Mouse (Mus musculus): Measurements from ENCODE around the gene Ms4a5.
"Not testable (repeated sequence)": the region's sequence is repeated elsewhere in the genome, so short reads cannot be mapped to it uniquely, and the experiment has no call there.

The Ms4a5 gene

DNA sequence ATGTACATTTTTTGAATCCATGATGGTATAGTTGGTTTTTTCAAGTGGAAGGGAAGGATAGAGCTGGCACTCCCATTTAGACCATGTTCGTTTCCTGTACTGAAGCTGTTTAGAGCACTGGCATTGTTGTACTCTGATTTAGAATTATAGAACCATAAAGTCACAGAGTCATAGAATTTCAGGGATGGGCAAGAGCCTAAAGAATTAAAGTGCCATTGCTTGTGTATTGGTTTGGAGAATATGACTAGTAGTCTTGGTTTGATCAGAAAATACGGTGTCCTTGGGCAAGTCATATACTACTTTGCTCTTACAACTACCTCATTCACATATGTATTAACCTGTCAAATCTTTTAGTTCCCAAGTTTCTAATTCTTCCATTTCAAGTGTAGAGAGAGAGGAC lies at the start of gene Ms4a5:
TSS of gene Ms4a5 (minus strand) at position 101 of the 400 bp plus-strand sequence.
- no peak for DNase-seq (ENCODE audit: low spot score)

DNA sequence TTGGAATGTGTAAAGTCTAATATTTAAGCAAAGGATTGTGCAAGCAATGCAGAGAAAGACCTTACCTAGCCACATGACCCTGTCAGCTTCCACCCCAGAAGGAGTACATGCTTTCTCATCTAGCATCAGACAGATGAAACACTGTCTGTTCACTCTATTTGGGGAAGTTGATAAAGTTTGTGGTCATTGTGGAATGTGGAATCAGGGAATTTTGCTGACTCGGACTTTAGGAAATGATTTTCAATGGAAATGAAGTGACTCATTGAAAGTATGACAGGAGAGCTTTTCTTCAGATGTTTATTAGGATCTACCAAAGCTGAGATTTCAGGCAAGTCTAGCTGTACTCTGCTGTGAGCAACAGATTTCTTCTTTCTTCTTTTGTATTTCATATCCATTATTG lies 37.5 kb upstream of the Ms4a5 start:
- DNase-seq (ENCODE audit: low spot score), result no peak

DNA sequence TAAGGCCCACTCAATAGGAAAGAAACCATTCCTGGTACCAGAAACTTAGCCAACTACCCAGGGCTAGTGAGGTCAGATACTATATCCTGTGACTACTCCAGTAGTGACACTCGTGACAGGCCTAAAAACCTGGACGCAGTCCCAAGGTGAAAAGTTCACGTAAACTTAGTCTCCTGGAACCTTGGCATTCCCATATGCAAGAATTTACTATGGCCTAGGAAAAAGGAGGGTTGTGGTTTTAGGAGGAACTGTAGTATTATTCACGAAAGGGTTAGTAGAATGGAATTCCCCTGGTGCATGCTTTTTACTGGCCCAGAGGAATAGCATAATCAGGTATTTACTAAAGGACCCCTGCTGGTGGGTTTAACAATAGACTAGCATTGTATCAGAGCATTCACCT lies 33.1 kb upstream of the Ms4a5 start:
- no peak for DNase-seq (ENCODE audit: low spot score)

DNA sequence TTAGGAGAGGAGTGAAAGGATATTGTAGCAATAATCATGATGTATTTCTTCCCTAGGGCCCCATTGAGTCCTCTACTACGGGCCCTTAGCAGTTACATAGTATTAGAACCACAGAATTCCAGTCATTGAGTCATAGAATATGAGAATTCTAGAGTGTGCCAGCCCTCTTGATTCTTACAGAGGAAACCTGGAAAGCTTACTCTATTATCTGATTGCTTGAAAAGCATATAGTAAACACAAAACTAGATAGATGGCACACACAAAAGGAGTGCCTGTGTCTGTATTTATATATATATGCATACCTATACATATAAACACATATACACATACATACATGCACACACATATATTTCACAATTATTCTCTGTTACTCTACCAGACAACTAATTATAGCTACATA lies 30.7 kb upstream of the Ms4a5 start, which contains the start of gene Ms4a14:
TSS of gene Ms4a14 (minus strand) at position 101 of the 400 bp plus-strand sequence.
- no peak for DNase-seq (ENCODE audit: low spot score)

DNA sequence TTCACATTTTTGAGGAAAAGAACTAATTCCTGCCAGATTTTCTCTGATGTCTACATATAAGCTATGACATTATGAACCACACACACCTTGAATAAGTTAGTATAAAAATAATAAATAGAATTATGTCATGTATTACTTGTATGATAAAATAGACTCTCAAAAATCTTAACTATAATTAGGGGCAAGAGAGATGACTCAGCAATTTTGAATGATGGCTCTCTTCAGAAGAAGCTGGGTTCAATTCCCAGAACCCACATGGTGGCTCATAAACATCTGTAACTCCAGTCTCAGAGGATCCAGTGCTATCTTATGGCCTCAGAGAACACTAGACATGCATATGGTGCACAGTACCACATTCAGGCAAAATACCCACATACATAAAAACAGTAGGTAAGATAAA lies 25.2 kb upstream of the Ms4a5 start:
- no peak for DNase-seq (ENCODE audit: low spot score)

DNA sequence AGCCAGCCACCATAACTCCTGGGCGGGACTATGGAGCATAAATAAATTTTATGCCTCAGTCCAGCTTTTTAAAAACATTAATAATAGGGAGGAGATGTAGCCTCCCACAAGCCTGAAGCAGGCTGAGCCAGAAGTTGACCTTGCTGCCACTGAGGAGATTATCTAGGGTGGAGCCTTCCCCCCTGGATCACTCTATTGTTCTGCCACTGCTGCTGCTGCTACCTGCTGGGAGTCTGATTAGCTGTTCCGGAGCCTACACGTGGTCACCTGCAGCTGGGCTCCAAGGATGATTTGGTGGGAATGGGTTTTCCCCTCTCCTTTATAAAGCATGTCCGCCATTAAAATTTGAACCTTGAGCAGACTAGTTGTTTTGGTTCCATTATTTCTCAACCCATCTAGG lies 15.9 kb upstream of the Ms4a5 start:
- DNase-seq (ENCODE audit: low spot score), result not testable (repeated sequence)

DNA sequence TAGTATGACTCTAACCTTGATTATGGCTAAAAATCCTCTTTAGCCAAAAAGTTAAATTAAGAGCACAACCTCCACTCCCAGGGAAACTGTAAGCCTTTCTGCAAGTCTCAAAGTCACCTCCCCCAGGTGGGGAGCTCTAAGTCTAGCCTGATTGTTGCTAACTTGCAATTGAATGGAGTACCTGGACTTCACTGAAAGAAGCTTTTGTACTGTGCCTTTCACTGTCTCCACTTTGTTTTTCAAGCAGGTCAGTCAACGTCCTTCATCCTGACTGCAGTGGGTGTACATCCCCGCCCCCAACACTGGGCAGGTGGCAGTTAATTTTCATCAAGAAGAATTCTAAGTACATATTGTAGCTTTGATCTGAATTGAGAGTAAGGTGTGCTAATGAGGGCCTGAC lies 15.3 kb upstream of the Ms4a5 start:
- no peak for DNase-seq (ENCODE audit: low spot score)

DNA sequence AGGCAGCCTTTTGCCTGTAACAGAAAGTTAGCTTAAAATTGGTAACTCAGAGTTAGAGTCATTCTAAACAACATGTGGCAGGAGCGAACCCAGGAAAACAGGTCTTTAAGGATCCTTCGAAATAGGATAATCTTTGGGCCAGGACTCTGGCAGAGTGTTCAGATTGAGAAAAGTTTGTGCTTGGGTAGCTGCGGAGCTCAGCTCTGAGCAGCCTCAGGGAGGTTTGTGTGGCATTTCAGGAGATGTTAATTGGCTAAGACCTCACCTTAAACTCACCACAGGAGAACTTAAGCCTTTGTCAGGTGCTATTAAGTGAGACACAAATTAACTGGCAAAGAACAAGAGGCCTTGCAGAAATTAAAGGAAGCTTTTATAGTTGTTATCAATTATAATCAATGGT lies 9.9 kb upstream of the Ms4a5 start:
- not testable (repeated sequence) for DNase-seq (ENCODE audit: low spot score)

DNA sequence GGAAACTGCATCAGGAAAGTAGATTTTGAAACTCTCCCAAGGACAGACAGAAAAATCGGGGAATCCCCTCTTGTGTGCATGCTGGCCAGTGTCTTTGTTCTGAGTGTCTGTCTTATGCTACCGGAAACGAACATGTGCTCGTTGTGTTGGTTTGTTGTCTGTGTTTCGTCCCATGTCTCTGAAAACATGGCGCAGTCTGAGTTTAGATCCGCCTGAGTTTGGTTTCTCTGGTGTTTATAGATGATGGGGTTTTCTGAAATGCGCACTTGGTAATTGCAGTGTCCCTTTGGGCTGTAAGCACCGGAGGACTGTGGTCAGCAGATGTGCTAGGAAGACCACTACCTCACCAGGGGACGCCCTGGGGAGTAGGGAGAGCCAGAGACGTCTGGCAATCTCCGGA lies 9.3 kb upstream of the Ms4a5 start:
- DNase-seq (ENCODE audit: low spot score), result no peak

DNA sequence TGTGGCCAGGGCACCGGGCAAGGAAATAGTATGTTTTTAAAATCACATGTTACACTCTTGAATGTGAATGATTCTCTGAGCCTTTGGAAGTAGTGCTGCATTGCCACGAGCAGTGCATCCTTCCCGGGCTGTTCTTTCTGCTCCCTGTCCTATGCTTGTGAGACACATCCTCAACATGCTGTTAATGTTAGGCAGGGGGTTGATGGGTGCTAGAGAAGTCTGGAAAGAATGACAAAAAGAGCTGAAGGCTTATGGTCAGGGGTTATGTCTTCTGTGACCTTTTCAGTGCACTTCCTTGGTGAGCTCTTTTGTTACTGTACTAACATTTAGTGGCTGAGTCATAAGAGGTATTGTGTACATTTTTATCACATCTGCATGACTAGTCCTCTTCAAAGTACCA lies 3.5 kb downstream of the Ms4a5 start:
- no peak for DNase-seq (ENCODE audit: low spot score)

DNA sequence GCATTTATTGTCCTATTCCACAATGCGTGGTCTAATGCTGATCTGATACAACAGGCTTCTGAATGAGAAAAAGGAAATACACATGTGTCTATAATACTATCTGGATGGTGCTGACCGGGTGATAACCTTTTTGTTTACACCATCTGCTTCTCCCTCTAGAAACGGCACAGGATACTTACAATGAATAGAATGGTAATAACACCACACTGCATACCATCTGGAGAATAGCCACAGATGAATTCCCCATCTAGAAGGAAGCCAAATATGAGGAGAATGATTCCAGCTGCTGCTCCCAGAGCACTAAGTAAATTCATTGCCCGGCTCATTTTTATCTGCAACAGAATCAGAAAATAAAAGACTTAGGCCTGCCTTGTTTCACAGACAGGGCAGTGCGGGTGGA lies 7.2 kb downstream of the Ms4a5 start:
- no peak for DNase-seq (ENCODE audit: low spot score)

DNA sequence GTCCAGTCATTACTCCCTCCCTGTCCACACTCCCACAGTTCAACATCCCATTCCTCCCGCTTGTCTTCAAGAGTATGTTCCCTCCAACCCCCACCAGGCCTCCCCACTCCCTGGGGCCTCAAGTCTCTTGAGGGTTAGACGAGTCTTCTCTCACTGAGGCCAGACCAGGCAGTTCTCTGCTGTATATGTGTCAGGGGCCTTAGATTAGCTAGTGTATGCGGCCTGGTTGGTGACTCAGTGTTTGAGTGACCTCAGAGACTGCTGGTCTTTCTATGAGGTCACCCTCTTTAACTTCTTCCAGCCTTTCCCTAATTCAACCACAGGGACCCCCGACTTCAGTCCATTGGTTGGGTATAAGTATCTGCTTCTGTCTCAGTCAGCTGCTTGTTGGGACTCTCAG lies 16.7 kb downstream of the Ms4a5 start:
- DNase-seq (ENCODE audit: low spot score), result no peak

DNA sequence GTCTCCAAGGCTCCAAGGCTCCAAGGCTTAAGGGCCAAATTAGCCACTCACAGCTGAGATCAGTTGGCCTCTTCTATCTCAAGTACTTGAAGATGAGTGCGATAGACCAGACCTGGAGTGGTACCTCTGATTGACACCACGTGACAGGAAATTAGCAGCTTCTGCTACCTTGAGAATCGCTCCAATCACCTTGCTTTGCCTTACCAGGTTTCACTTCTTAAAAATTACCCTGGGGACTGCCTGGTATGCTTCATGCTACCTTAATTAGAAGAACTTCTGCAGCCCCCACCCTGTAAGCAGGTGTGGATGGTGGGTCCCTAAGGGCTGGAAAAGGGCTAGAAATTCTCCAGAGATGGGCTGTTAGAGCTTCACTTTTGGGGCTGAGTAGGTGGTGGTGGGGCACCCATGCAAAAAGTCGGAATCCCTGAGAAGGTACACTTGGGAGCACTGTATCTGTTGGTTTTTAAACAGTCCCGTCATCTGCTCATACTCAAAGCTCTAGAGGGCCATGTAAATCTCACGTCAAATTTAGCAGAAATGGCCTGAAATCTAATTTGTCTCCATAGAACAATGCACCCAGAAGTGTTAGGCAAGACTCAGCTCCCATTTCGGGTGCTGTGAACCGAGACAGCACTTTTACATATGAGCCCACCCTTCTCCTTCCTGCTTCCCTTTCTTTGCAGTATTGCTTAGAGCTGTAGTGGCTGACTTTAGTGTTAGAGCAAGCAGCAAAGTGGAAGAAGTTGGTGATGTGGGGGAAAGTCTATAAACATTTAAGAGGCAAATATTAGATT lies 17.4 kb downstream of the Ms4a5 start, which contains the start of gene Ms4a1:
TSS of gene Ms4a1 (minus strand) at position 190 of the 794 bp plus-strand sequence.
- peak; percentile 29 for DNase-seq (ENCODE audit: low spot score)

DNA sequence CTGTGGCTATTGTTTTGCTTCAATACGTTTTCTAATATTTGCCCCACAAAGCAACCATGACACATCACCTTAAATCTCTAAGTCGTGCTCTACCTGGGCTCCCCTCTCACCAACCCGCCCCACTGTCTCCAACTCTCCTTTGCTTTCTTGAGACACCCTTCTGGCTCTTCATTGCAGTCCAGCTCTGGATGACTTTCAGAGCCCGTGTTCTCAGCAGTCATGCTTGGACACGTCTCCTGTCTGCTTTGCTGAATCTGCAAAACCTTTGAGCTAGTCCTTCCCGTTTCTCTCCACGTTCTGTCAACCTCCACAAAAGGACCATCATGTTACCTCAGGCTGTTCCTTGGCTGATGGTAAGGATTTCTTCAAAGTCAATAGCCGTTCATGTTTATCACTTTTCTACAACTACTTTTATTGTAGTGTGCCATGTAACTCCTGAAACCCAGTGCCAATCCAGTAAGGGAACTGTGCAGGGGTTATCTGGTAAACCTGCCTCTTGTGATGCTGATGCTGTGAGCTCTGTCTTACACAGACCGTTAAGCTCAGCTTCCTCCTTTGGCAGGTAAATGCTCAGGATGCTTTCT lies 19.0 kb downstream of the Ms4a5 start:
- DNase-seq (ENCODE audit: low spot score), result no peak

DNA sequence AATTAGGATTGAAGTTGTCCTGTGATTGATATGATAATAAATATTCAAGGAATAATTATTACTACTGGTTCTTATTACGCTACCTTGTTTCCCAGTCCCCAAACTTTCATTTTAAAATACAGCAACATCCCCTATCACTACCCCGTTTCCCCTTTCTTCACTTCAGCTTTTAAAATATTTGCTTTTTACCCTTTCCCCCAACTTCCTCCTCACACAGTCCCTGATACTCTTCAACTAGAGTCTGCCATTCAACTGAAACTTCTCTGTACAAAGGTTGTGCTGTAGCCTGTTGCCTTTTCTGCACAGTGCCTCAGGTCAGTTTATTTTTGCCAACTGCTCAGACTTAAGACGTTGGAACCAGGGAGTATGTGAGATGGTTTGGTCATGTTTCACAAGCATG lies 20.1 kb downstream of the Ms4a5 start:
- no peak for DNase-seq (ENCODE audit: low spot score)

DNA sequence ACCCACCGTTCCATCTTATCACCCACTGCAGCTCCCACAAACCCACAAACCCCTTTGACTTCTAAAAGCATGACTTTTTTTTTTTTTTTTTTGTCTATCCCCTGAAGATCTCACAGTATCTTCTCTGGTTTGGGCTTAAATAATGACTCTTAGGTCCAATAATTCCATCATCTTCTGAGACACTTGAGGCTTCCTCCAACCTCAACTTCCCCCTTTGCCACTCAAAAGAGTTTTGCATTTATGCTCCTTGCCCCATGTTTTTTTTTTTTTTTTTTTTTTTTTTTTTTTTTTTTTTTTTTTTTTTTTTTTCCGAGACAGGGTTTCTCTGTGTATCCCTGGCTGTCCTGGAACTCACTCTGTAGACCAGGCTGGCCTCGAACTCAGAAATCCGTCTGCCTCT lies 20.7 kb downstream of the Ms4a5 start:
- DNase-seq (ENCODE audit: low spot score), result not testable (repeated sequence)

DNA sequence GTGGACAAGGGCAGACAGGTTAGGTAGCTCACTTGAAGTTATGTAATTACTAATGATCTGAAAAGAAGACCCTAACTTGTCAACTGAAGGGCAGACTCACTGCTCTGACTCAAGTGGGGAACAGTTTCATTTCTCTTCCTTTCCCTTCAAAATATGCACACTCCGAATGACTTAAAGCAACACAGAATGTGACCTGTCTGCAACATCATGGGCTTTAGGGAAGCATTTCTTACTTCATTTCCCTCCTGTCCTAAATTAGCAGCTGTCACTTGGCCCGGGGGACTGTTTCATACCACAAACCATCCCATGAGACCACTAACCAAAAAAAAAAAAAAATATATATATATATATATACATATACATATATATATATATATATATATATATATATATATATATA lies 22.2 kb downstream of the Ms4a5 start:
- DNase-seq (ENCODE audit: low spot score), result no peak

DNA sequence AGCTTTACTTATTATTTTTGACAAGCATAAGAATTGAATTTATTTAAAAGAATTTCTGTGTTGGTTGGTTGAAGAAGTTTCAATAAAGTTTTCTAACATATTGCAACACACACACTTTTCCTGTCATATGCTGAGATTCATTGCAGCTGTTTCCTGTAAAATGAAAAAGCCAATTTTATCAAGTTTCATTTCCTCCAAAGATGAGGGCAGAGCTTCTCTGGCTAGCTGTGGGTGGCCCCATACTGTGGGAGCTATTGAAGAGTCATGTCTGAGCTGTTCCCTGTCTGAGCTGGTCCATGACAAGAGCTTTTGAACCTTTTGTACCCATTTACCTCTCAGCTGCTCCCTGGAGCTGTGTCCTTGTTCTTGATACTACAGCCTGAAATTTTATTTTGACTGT lies 39.4 kb downstream of the Ms4a5 start:
- DNase-seq (ENCODE audit: low spot score), result no peak

DNA sequence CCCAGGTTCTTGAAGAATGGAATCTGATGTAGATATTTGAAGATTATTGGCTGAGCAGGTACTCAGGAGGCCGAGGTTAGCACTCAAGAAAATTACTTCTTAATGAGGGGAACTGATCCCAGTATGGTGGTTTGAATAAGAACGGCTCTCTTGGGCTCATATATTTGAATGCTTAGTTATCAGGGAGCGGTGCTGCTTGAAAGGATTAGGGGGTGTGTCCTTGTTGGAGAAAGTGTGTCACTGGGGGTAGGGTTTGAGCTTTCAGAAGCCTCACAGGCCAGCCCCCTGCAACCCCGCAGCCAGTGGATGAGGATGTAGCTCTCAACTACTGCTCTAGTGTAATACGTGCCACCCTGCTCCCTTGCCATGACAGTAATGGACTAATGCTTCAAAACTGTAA lies 41.1 kb downstream of the Ms4a5 start:
- DNase-seq (ENCODE audit: low spot score), result no peak

DNA sequence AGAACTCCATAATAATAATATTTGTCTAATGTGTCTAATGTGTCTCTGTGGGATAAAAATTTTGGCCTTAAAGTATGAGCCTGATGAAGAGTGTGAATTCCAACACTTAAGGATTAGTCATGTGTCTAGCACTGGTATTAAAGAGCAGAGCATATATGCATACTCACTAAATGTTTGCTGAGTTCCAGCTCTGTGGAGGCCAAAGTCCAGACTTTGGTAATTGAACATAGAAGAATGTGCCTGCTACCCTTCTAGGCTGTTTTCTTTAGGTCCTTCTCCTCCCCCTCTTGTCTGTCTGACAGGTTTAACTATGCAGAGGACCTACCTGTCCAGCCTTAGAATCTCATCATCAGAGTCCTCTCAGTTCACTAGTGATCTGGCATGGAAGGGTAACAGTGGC lies 47.9 kb downstream of the Ms4a5 start:
- no peak for DNase-seq (ENCODE audit: low spot score)

DNA sequence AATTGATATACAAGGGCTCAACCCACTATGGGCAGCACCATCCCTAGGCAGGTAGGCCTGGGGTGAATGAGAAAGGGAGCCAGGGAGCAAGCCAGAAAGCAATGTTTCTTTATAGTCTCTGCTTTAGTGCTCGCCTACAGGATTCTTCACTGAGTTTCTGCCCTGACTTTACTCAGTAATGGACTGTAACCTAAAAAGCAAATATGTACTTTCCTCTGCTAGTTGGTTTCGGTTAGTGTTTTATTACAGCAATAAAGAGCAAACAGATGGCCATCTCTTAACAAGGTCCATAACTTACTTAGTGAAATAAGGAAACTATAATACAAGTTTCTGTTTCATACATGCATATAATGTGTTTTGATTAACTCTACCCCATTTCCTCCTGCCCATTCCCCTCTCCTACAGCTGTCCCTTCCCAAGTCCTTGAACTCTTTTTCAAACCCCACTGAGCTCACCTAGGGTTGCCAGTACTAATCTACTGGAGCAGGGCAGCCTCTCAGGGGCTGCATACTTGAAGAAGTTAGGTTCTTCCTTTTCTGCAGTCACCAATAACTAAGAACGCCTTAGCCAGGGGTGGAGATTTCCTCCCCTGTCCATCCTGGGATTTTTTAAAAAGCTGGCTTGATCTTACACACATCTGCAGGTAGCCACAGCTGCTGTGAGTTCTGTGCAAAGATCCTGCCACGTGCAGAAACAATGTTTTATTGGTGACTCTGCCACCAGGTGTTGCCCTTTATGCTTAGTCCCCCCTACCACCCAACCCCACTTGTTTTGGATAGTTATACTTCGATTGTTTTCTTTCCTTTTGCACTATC lies 48.5 kb downstream of the Ms4a5 start:
- no peak for DNase-seq (ENCODE audit: low spot score)

DNA sequence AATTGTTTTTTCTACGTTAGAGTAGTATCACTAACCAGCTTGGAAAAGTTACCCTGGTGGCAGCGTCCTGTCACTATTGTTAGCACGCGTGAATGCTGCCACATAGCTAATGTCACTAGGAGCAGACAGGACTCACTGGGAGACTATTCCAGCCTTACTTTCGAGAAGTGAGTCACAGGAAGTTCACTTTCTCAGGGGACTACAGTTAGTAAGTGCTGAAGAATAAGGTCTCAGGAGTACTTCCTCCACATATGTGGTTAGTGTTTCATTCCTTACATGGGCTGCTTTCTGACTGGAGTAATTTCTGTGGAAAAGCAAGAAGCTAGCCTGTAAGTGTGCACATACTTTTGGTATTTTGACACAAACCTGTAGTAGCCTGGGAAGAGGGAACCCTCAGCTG lies 49.4 kb downstream of the Ms4a5 start:
- DNase-seq (ENCODE audit: low spot score), result no peak

DNA sequence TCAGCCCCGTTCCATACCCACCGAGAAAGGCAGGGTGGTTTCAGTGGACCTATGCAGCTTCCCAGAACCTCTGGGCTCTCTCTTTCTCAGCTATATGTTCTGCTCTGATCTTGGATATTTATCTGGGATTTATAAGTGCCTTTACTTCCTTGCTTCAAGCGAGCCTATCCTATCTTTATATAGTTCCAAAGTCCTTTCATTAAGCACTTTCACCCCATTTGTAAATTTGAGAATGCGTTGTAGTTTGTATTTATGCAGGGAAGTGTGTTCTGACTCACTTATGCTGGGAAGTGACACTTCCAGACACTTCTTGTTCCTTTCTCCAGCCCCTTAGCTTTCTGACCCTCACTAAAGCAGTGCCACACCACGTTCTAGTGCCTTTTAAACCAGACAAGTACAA lies 51.3 kb downstream of the Ms4a5 start, which contains the start of gene Ms4a12:
TSS of gene Ms4a12 (minus strand) at position 101 of the 400 bp plus-strand sequence.
- DNase-seq (ENCODE audit: low spot score), result no peak
